Comparison of ENCODE assay signal across 8 mouse cellular contexts in the genomic region with DNA sequence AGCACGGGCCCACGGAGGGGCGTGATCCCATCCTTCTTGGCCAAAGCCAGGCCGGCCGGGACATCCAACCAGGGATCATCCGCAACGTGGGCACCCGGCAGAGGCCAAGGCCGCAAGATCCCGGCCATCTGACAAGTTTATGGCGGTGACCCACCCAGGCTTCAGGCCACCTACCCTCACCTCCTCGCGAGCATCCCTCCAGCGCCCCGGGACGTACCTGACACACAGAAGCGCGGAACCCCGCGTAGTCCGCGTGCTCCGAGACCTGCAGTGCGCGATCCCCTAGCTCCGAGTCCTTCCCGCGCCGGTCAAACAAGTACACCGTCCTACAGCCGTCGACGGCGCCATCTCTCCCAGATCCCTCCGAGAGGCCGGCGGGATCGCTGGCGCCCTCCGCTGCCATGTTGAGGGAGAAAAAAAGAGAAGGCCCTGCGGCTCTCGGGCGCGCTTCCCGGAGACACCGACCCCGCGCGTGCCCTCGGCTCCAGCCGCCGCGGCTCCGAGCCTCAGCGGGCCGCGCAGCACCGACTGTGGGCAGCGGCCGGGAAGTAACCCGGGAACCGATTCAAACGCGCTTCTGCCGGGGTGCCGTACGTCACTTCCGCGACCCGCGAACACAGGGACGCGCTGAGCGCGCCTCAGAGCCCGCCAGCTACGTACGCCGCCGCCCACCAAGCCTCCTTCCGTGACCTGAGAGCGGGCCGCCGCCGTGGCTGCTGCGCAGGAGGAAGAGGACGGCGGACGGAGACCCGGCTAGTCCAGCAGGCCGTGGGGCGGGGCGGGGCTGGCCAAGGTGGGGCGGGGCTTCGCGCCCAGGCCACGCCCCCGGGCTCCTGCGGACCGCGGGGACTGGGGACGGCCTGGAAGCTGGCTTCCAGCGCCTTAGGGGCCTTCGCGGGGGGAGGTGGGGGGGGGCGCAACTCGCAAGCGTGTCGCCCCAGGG. TPM values are rescaled to one million over a fixed set of nuclear protein-coding genes. Genes with fewer than 3 reads are reported as not detected.
DNase-seq lines count a peak whose midpoint lies in the region; ATAC-seq and TF ChIP-seq lines count a peak whose summit lies in the region.

A gene (minus strand): TSS at position 582 of the 943 bp plus-strand sequence.

- DNase-seq in ES-CJ7 (ENCODE audit: low read depth, low spot score) = peak; percentile 83
- peak; percentile 94 to 97 for DNase-seq in heart, postnatal 10 days
- DNase-seq in large intestine, adult 2 months (ENCODE audit: low read depth, low spot score) = peak; percentile 57
- peak; percentile 95 for DNase-seq in stomach, postnatal 0 days (ENCODE audit: low spot score)

- no peaks in the 10 kb centered on the region for H3K36me3 ChIP-seq in forebrain, embryonic 13.5 days (ENCODE audit: poor library complexity, severe bottlenecking)
- no peaks in the 10 kb centered on the region for H3K36me3 ChIP-seq in liver, embryonic 16.5 days (ENCODE audit: control insufficient read depth, insufficient read depth)
- H3K36me3 ChIP-seq in neural tube, embryonic 12.5 days = no peaks in the 10 kb centered on the region
- no peaks in the 10 kb centered on the region for H3K36me3 ChIP-seq in stomach, postnatal 0 days (ENCODE audit: control insufficient read depth, insufficient read depth, low read length)

- TF ChIP-seq EP300 in stomach, postnatal 0 days (optimal IDR thresholded peaks at IDR 0.05) = no peak

- ATAC-seq in cerebellum, adult (ENCODE audit: insufficient number of reproducible peaks, low FRiP score, low TSS enrichment) = peak; percentile 97
- peak; percentile 95 for ATAC-seq in forebrain, embryonic 13.5 days
- ATAC-seq in liver, embryonic 16.5 days (ENCODE audit: low read depth) = peak; percentile 97
- ATAC-seq in neural tube, embryonic 12.5 days (ENCODE audit: low FRiP score, low read depth) = peak; percentile 95
- peak; percentile 97 for ATAC-seq in stomach, postnatal 0 days (ENCODE audit: low FRiP score, low TSS enrichment)

- peak within 1 kb of the TSS; percentile 87 for H3K4me2 ChIP-seq in forebrain, embryonic 13.5 days
- H3K4me2 ChIP-seq in liver, embryonic 16.5 days (ENCODE audit: low read depth, low read length) = peak within 1 kb of the TSS; percentile 91
- peak within 1 kb of the TSS; percentile 90 for H3K4me2 ChIP-seq in neural tube, embryonic 12.5 days (replicated peaks)
- H3K4me2 ChIP-seq in stomach, postnatal 0 days (replicated peaks; ENCODE audit: low read depth) = peak within 1 kb of the TSS; percentile 93

- H3K9ac ChIP-seq in forebrain, embryonic 13.5 days = peak within 1 kb of the TSS; percentile 94
- peak within 1 kb of the TSS; percentile 96 for H3K9ac ChIP-seq in liver, embryonic 16.5 days (ENCODE audit: low read depth, low read length)
- peak within 1 kb of the TSS; percentile 90 for H3K9ac ChIP-seq in neural tube, embryonic 12.5 days
- H3K9ac ChIP-seq in stomach, postnatal 0 days (ENCODE audit: low read length) = peak within 1 kb of the TSS; percentile 95

- no peaks in the 10 kb centered on the region for H3K9me3 ChIP-seq in forebrain, embryonic 13.5 days (replicated peaks)
- H3K9me3 ChIP-seq in liver, embryonic 16.5 days (replicated peaks; ENCODE audit: control insufficient read depth, low read length) = no peaks in the 10 kb centered on the region
- H3K9me3 ChIP-seq in neural tube, embryonic 12.5 days = no peaks in the 10 kb centered on the region
- no peaks in the 10 kb centered on the region for H3K9me3 ChIP-seq in stomach, postnatal 0 days (ENCODE audit: control insufficient read depth, low read length)

- no peaks in the 10 kb centered on the region for H3K27me3 ChIP-seq in forebrain, embryonic 13.5 days
- no peaks in the 10 kb centered on the region for H3K27me3 ChIP-seq in liver, embryonic 16.5 days (ENCODE audit: control insufficient read depth, insufficient read depth, low read depth, low read length)
- no peaks in the 10 kb centered on the region for H3K27me3 ChIP-seq in neural tube, embryonic 12.5 days (replicated peaks)
- H3K27me3 ChIP-seq in stomach, postnatal 0 days (ENCODE audit: control insufficient read depth, insufficient read depth, low read length) = no peaks in the 10 kb centered on the region

- peaks cover 21% of the 10 kb centered on the region for H3K4me1 ChIP-seq in forebrain, embryonic 13.5 days
- H3K4me1 ChIP-seq in liver, embryonic 16.5 days (ENCODE audit: control insufficient read depth, low read depth, low read length) = peaks cover 9% of the 10 kb centered on the region; the same call in 1 of the 2 replicates
- peaks cover 8% of the 10 kb centered on the region for H3K4me1 ChIP-seq in neural tube, embryonic 12.5 days
- 0 out of 2 replicates have a peak, but pooled peaks cover 2% of the 10 kb centered on the region for H3K4me1 ChIP-seq in stomach, postnatal 0 days (replicated peaks; ENCODE audit: control insufficient read depth, insufficient read depth)

- H3K4me3 ChIP-seq in forebrain, embryonic 13.5 days = peak within 1 kb of the TSS; percentile 86
- H3K4me3 ChIP-seq in liver, embryonic 16.5 days (ENCODE audit: low read depth, low read length) = peak within 1 kb of the TSS; percentile 95
- H3K4me3 ChIP-seq in neural tube, embryonic 12.5 days = peak within 1 kb of the TSS; percentile 88
- peak within 1 kb of the TSS; percentile 67 for H3K4me3 ChIP-seq in stomach, postnatal 0 days (ENCODE audit: low read depth, low read length)

- WGBS in forebrain, embryonic 13.5 days = under 1% methylated on average over 90 of the region's 109 CpGs
- under 1% methylated on average over 106 of the region's 109 CpGs for WGBS in large intestine, adult 2 months
- WGBS in liver, embryonic 16.5 days (ENCODE audit: insufficient replicate concordance) = under 1% methylated on average over 98 of the region's 109 CpGs
- WGBS in neural tube, embryonic 12.5 days = under 1% methylated on average over 97 of the region's 109 CpGs
- WGBS in stomach, postnatal 0 days = under 1% methylated on average over 96 of the region's 109 CpGs

- peak within 1 kb of the TSS; percentile 98 for H3K27ac ChIP-seq in forebrain, embryonic 13.5 days
- peak within 1 kb of the TSS; percentile 96 for H3K27ac ChIP-seq in liver, embryonic 16.5 days (ENCODE audit: low read length)
- H3K27ac ChIP-seq in neural tube, embryonic 12.5 days = peak within 1 kb of the TSS; percentile 96
- peak within 1 kb of the TSS; percentile 98 for H3K27ac ChIP-seq in stomach, postnatal 0 days (replicated peaks)

- intact Hi-C loops in heart, postnatal 10 days (cut with DNase I) = loop anchor here (2.0 to 10.0 kb wide), 2 partner anchors 52 to 140 kb away; a partner anchor contains a TSS

- TF ChIP-seq CTCF in stomach, postnatal 0 days (IDR thresholded peaks at IDR 0.05; ENCODE audit: low read depth) = peak; percentile 36; the same call in 1 of the 2 replicates

RNA-seq across cellular contexts. Expression of the gene that starts here (rescaled TPM):
- polyA plus RNA-seq in forebrain, embryonic 13.5 days (2015; fragmentation: Nextera tagmentation; extraction: Ambion mirVana) = 68.9 and 77.3 TPM in 2 replicates
- total RNA-seq in heart, postnatal 10 days (2021) = 10 to 100 TPM; 28.4 to 28.5 TPM
- 6.1 and 9.3 TPM in 2 replicates for polyA plus RNA-seq in large intestine, adult 2 months (2012; rRNA removed)
- 24.6 and 25.5 TPM in 2 replicates for polyA plus RNA-seq in liver, embryonic 16.5 days (2015; fragmentation: Nextera tagmentation; extraction: Ambion mirVana)
- 53.1 and 68.2 TPM in 2 replicates for polyA plus RNA-seq in neural tube, embryonic 12.5 days (2016; fragmentation: Nextera tagmentation; extraction: Ambion mirVana)
- 21.5 and 22.6 TPM in 2 replicates for polyA plus RNA-seq in stomach, postnatal 0 days (2015; fragmentation: Nextera tagmentation; extraction: Ambion mirVana)

Comparison
In these comparisons a context has a peak if more than half of its experiments do, and no peak if none do; other contexts are left out.
1. Peak in every context shown above with its lines: DNase-seq, ATAC-seq, H3K4me3 ChIP-seq and H3K27ac ChIP-seq.